Mouse (Mus musculus): ENCODE measurements around the gene Dync1h1. TPM values are rescaled to one million over a fixed set of nuclear protein-coding genes. Genes with fewer than 3 reads are reported as not detected.
A peak's percentile ranks its signal among the peaks of the same experiment; 100 is the strongest.

The Dync1h1 gene
- polyA plus RNA-seq, 1 experiment from 2014 or later: 47.2 TPM

GRCm38 (mm10) chr12:110609153-110609497 is 7.9 kb downstream of the Dync1h1 start:
- Histone ChIP-seq H3K27ac (peak overlapping the region; percentile 69), H3K36me3 (peaks cover 33% of the 10 kb centered on the region), H3K4me1 (peaks cover 13% of the 10 kb centered on the region), H3K4me2 (no peak overlapping the region), H3K4me3 (no peak overlapping the region), H3K27me3 (no peaks in the 10 kb centered on the region), H3K9me3 (no peaks in the 10 kb centered on the region), H3K9ac (no peak overlapping the region)
- WGBS: 80% methylated on average over 9 of the region's 9 CpGs
- no peak for ATAC-seq (ENCODE audit: insufficient number of reproducible peaks, low FRiP score, low TSS enrichment, low read depth)

GRCm38 (mm10) chr12:110610713-110611112 is 9.5 kb downstream of the Dync1h1 start:
- Histone ChIP-seq H3K4me3 (no peak overlapping the region), H3K9me3 (no peaks in the 10 kb centered on the region), H3K27me3 (no peaks in the 10 kb centered on the region), H3K4me2 (no peak overlapping the region), H3K9ac (no peak overlapping the region), H3K4me1 (peaks cover 11% of the 10 kb centered on the region), H3K27ac (no peak overlapping the region), H3K36me3 (peaks cover 49% of the 10 kb centered on the region)
- 94% methylated on average over 2 of the region's 2 CpGs for WGBS
- no peak for ATAC-seq (ENCODE audit: insufficient number of reproducible peaks, low FRiP score, low TSS enrichment, low read depth)

DNA sequence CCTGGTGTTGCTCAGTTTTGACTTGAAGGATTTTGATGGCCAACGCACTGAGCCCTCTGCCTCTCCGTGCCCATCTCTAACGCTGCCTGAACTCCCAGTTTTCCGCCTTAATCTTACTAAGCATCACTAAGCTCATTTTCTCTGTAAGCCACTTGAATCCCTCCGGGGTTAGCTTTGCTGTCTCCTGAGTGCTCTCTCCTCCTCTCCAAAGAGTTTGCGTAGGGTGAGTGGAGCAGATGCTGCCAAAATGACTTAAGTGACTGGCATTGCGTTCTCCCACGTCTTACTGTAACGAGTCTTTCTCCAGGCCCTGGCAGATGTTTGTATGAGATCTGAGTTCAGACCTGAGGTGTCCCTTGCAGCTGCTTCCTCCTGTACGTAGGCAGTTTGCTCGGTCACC is 28.8 kb downstream of the Dync1h1 start:
- no peak overlapping the region for H3K27ac ChIP-seq
- no peaks in the 10 kb centered on the region for H3K4me1 ChIP-seq
- no peak overlapping the region for H3K4me2 ChIP-seq
- H3K27me3 ChIP-seq: no peaks in the 10 kb centered on the region
- no peak overlapping the region for H3K9ac ChIP-seq
- no peak overlapping the region for H3K4me3 ChIP-seq
- peaks cover 99% of the 10 kb centered on the region for H3K36me3 ChIP-seq
- H3K9me3 ChIP-seq: no peaks in the 10 kb centered on the region
- WGBS: 94% methylated on average over 11 of the region's 11 CpGs
- ATAC-seq (ENCODE audit: insufficient number of reproducible peaks, low FRiP score, low TSS enrichment, low read depth): no peak

- H3K9me3 ChIP-seq: no peaks in the 10 kb centered on the region
- no peak overlapping the region for H3K9ac ChIP-seq
- WGBS: 94% methylated on average over 12 of the region's 12 CpGs
- H3K36me3 ChIP-seq: peaks cover 99% of the 10 kb centered on the region
- no peak overlapping the region for H3K27ac ChIP-seq
- no peaks in the 10 kb centered on the region for H3K27me3 ChIP-seq
- no peak for ATAC-seq (ENCODE audit: insufficient number of reproducible peaks, low FRiP score, low TSS enrichment, low read depth)
- no peak overlapping the region for H3K4me3 ChIP-seq
- H3K4me2 ChIP-seq: no peak overlapping the region
- no peaks in the 10 kb centered on the region for H3K4me1 ChIP-seq
These were observed 35.0 kb downstream of the Dync1h1 start for GRCm38 (mm10) chr12:110636293-110636692.

DNA sequence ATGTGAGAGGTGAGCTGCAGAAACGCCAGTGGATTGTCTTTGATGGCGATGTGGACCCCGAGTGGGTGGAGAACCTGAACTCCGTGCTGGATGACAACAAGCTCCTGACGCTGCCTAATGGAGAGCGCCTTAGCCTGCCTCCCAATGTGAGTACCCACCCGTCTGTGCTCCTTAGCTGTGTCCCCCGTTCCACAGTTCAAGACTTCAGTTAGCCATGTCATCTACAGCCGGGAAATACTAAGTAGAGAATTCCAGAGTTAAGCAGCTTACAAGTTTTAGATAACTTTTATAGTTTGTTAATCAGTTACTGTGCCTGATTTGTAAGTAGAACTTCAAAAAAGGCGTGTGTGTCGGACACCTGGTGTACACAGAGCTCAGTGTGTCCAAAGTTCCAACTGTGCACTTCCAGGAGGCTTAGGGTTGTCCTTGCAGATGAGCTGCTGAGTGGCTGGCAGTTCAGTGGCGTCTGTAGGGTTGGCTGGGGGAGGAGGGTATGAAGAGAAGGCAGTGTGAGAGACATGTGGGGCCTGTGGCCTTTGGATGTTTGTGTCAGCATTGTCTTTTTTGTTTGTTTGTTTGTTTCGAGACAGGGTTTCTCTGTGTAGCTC is 36.4 kb downstream of the Dync1h1 start:
- H3K4me3 ChIP-seq: no peak overlapping the region
- H3K27ac ChIP-seq: no peak overlapping the region
- no peak overlapping the region for H3K9ac ChIP-seq
- H3K27me3 ChIP-seq: no peaks in the 10 kb centered on the region
- H3K9me3 ChIP-seq: no peaks in the 10 kb centered on the region
- H3K4me2 ChIP-seq: no peak overlapping the region
- 90% methylated on average over 13 of the region's 13 CpGs for WGBS
- peaks cover 99% of the 10 kb centered on the region for H3K36me3 ChIP-seq
- no peaks in the 10 kb centered on the region for H3K4me1 ChIP-seq
- ATAC-seq (ENCODE audit: insufficient number of reproducible peaks, low FRiP score, low TSS enrichment, low read depth): no peak

DNA sequence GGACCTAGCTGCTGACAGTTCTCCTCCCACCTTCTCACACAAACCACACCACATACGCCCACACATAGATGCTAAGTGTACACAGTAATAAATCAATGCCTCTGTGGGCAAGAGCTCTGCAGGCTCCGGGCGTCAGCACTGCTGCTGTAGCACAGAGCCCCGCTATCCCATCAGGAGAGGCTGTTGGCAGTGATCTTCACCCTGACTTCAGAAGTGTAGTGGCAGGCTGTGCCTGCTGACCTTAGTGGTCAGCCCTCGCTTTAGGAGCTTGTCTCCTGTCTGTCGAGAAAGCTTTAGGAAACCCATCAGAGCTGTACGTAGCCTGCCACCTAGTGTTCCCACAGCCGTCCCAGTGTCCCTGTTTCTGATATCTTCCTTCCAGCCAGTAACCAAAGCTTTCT is 49.0 kb downstream of the Dync1h1 start:
- H3K4me3 ChIP-seq: no peak overlapping the region

GRCm38 (mm10) chr12:110651464-110651863 is 50.2 kb downstream of the Dync1h1 start:
- Histone ChIP-seq H3K27me3 (no peaks in the 10 kb centered on the region), H3K4me2 (no peak overlapping the region), H3K36me3 (peaks cover 96% of the 10 kb centered on the region), H3K27ac (no peak overlapping the region), H3K9ac (no peak overlapping the region), H3K4me3 (no peak overlapping the region), H3K9me3 (no peaks in the 10 kb centered on the region), H3K4me1 (no peaks in the 10 kb centered on the region)
- ATAC-seq (ENCODE audit: insufficient number of reproducible peaks, low FRiP score, low TSS enrichment, low read depth): no peak
- WGBS: 96% methylated on average over 17 of the region's 17 CpGs

More for the DNA sequence above, 49.0 kb downstream of the Dync1h1 start:
- H3K27ac ChIP-seq: no peak overlapping the region
- no peaks in the 10 kb centered on the region for H3K4me1 ChIP-seq
- H3K9me3 ChIP-seq: no peaks in the 10 kb centered on the region
- H3K27me3 ChIP-seq: no peaks in the 10 kb centered on the region
- peaks cover 96% of the 10 kb centered on the region for H3K36me3 ChIP-seq
- no peak overlapping the region for H3K4me2 ChIP-seq
- no peak overlapping the region for H3K9ac ChIP-seq
- ATAC-seq (ENCODE audit: insufficient number of reproducible peaks, low FRiP score, low TSS enrichment, low read depth): no peak
- WGBS: 83% methylated on average over 8 of the region's 8 CpGs

DNA sequence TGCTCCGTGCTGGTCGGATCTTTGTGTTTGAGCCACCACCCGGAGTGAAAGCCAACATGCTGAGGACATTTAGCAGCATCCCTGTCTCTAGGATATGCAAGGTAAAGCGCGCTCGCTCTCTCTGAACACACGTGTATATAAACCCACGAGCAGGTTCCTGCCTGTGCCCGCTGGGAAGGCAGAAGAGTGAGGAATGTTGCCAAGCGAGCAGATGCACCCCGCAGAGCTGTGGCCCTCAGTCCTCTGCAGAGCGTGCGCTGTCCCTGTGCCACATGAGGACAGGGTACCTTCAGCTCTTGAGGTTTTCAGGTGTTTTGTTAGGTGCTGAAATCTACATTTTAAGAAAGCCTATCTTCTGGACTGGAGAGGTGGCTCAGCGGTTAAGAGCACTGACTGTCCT is 60.5 kb downstream of the Dync1h1 start:
- no peak for ATAC-seq (ENCODE audit: insufficient number of reproducible peaks, low FRiP score, low TSS enrichment, low read depth)
- Histone ChIP-seq H3K9me3 (no peaks in the 10 kb centered on the region), H3K36me3 (peaks cover 98% of the 10 kb centered on the region), H3K27me3 (no peaks in the 10 kb centered on the region), H3K27ac (no peak overlapping the region), H3K4me1 (no peaks in the 10 kb centered on the region), H3K4me2 (no peak overlapping the region), H3K4me3 (no peak overlapping the region), H3K9ac (no peak overlapping the region)
- WGBS: 88% methylated on average over 14 of the region's 14 CpGs

- Histone ChIP-seq H3K4me3 (no peak overlapping the region), H3K36me3 (peaks cover 82% of the 10 kb centered on the region)
- 88% methylated on average over 13 of the region's 13 CpGs for WGBS
These were observed 66.3 kb downstream of the Dync1h1 start for GRCm38 (mm10) chr12:110667466-110668077.

DNA sequence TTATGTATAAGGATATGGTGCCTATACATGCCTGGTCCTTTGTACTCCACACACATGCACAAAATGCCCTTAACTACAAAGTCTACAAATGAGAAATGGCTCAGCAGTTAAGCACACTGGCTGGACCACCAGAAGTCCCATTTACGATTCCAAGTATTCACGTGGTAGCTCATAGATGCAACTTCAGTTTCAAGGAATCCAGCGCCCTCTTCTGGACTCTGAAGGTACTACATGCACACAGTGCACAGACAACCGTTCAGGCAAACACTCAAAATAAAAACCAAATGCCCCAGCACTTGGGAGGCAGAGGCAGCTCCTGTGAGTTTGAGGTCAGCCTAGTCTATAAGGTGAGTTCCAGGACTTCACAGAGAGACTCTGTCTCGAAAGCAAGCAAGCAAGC is 73.0 kb downstream of the Dync1h1 start:
- Histone ChIP-seq H3K36me3 (peaks cover 16% of the 10 kb centered on the region), H3K4me2 (no peak overlapping the region), H3K27ac (no peak overlapping the region), H3K9me3 (no peaks in the 10 kb centered on the region), H3K4me1 (no peaks in the 10 kb centered on the region), H3K4me3 (no peak overlapping the region), H3K9ac (no peak overlapping the region), H3K27me3 (no peaks in the 10 kb centered on the region)
- WGBS: 49% methylated on average over 5 of the region's 5 CpGs
- no peak for ATAC-seq (ENCODE audit: insufficient number of reproducible peaks, low FRiP score, low TSS enrichment, low read depth)

More at GRCm38 (mm10) chr12:110667466-110668077, 66.3 kb downstream of the Dync1h1 start:
- no peaks in the 10 kb centered on the region for H3K9me3 ChIP-seq
- no peak for ATAC-seq (ENCODE audit: insufficient number of reproducible peaks, low FRiP score, low TSS enrichment, low read depth)
- H3K4me1 ChIP-seq: no peaks in the 10 kb centered on the region
- no peak overlapping the region for H3K4me2 ChIP-seq
- no peak overlapping the region for H3K9ac ChIP-seq
- H3K27me3 ChIP-seq: no peaks in the 10 kb centered on the region
- no peak overlapping the region for H3K27ac ChIP-seq

DNA sequence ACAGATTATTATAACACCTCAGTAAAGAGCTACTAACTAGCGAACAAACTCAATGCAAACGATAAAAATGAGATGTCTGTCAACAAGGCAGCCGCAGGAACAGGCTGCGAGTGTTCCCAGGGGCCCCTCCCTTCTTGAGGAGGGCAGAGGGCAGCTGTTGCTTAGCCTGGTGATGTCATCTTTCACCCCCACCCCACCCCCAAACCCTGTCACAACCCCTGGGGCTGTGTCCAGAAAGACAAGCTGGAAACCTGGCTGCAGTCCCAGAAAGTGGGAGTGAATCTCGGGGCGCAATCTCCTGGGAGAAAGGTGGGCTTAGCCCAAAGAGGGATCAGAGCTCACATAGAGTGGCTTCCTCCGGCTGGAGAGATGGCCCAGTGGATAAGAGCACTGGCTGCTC is 79.9 kb downstream of the Dync1h1 start:
- 38% methylated on average over 7 of the region's 7 CpGs for WGBS
- Histone ChIP-seq H3K4me3 (no peak overlapping the region), H3K4me1 (0 out of 2 replicates have a peak, but pooled peaks cover 4% of the 10 kb centered on the region), H3K27ac (no peak overlapping the region), H3K36me3 (no peaks in the 10 kb centered on the region), H3K9me3 (no peaks in the 10 kb centered on the region), H3K4me2 (no peak overlapping the region), H3K9ac (no peak overlapping the region), H3K27me3 (no peaks in the 10 kb centered on the region)
- no peak for ATAC-seq (ENCODE audit: insufficient number of reproducible peaks, low FRiP score, low TSS enrichment, low read depth)

DNA sequence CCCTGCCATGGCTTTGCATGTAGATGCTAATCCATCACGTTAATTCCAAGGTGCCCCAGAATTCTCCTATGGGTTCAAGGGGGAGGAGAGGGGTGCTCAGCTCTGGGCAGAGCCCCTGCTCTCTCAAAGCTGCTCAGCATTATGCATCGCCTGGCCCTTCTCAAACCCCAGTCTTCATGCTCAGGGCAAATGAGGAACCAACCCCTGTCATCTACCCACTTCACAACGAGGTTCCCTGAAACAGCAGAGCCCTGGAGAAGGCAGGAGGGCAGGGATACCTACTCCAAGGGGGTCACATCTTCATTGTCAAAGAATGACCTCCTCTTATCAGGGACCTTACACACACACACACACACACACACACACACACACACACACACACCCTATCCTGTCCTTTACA is 80.6 kb downstream of the Dync1h1 start:
- Histone ChIP-seq H3K4me1 (0 out of 2 replicates have a peak, but pooled peaks cover 4% of the 10 kb centered on the region), H3K27me3 (no peaks in the 10 kb centered on the region), H3K9ac (no peak overlapping the region), H3K4me3 (no peak overlapping the region), H3K9me3 (no peaks in the 10 kb centered on the region), H3K4me2 (no peak overlapping the region), H3K27ac (no peak overlapping the region), H3K36me3 (0 out of 2 replicates have a peak, but pooled peaks cover 4% of the 10 kb centered on the region)
- ATAC-seq (ENCODE audit: insufficient number of reproducible peaks, low FRiP score, low TSS enrichment, low read depth): no peak
- WGBS: 65% methylated on average over 3 of the region's 3 CpGs
